Mouse (Mus musculus) liver, embryonic 14.5 days (tissue): ENCODE results near the gene Prkcb.

ENCODE experiments used
- CTCF ChIP-seq: IDR thresholded peaks from 2 replicates; pipeline ENCODE4 v1.5.1; 2016; ENCODE audit warnings: antibody characterized with exemption, low read depth, control low read depth
- EP300 ChIP-seq: IDR thresholded peaks from 2 replicates; pipeline ENCODE4 v1.6.1; 2016; ENCODE audit warnings: antibody characterized with exemption, low read depth

- TF ChIP-seq CTCF (no peak), EP300 (no peak)
These were observed 64.8 kb downstream of the Prkcb start for GRCm38 (mm10) chr7:122353329-122353728.
